Mouse (Mus musculus): ENCODE results near the gene 4930519P11Rik. TPM values are rescaled to one million over a fixed set of nuclear protein-coding genes. Genes with fewer than 3 reads are reported as not detected.

Gene 4930519P11Rik
- not detected for polyA plus RNA-seq (2017; shearing (Covaris generic))

DNA sequence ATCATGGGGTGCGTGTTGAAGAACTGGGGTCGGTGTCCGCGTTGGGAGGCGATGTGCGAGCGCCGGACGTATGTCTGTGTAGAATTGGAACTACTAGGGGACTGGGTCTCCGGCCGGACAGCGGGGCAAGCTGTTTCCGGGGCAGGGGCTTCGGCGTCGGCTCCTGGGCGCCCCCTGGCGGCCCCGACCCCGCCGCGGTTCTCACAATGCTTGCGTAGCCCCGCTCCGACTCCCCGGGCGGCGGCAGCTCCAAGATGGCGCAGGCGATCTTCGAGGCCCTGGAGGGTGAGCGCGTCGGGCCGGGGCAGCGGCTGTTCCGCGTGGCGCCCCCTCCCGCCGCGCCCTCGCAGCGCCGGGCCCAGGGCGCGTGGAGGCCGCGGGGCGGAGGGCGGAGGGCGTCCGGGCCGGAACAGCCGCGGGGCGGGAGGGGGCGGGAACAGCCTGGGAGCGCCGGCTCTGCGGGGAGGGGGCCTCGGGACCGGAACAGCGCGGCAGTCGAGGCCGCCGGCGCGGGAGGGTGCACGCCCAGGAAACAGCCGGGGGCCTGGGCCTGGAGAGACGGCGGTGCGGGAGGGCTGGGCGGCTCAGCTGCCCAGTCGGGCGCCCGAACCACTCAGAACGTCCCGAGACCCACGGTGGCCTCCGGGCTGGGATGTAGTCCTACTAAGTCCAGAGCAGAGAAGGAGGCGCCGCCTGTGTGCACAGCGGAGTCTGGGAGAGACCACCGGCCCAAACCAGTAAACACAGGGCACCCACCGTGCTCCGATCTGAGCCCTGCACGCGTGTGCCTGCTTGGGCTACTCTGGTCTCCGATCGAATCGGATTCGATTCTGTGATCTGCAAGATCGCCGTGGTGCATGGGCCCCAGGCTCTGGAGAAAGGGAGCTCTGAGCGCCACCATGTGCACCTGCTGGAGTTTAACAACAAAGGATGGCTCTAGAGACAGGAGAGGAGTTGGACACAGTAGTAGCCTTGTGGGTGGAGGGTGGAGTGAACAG lies at the start of gene 4930519P11Rik, which contains the start of gene Zfp341:
4930519P11Rik (minus strand) TSS at position 320 of the 998 bp plus-strand sequence.
Zfp341 (plus strand) TSS at position 180 of the 998 bp plus-strand sequence.

DNA sequence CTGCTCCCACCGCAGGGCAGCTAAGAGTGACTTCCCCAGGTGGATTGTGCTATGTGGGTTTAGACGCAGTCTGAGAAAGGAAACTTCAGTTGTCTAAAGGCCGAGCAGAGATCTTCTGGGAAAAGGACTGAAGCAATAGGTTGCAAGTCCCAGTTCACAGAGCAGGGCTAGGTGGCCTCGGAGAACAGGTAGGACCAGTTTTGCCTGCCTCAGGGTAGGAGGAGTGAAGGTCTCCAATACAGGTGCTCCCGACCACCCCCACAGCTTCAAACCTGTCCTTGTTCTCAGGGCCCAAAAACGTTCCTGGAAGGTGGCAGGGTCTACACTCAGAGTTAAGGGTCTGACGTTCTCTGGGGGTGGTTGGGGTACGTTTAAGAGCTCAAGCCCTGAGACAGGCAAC lies 38.1 kb upstream of the 4930519P11Rik start, which contains the start of gene Chmp4b:
Chmp4b (plus strand) TSS at position 343 of the 400 bp plus-strand sequence.

DNA sequence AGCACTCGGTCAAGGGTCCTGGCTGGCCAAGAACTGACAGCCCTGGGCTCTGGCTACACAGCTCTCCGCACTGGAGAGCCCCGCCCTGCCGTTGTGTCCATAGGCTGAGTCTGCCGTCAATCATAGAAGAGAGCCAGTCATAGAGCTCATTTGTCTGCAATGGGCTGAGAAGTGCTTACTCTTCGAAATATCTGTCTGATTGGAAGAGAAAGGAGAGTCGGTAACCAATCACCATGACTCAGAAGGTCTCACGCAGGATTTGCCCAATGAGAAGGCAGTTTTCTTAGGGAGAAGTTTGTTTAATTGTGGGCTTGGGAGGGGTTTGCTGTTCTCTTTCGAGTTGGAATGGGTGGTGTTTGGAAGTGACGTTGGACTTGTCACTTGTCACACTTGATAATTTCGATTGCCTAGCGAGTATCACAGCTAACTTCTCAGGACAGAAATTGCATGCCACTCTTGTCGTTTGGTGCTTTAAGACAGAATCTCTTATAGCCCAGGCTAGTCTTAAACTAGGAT lies 9.5 kb downstream of the 4930519P11Rik start, which contains the start of gene Pxmp4:
Pxmp4 (minus strand) TSS at position 71 of the 516 bp plus-strand sequence.

DNA sequence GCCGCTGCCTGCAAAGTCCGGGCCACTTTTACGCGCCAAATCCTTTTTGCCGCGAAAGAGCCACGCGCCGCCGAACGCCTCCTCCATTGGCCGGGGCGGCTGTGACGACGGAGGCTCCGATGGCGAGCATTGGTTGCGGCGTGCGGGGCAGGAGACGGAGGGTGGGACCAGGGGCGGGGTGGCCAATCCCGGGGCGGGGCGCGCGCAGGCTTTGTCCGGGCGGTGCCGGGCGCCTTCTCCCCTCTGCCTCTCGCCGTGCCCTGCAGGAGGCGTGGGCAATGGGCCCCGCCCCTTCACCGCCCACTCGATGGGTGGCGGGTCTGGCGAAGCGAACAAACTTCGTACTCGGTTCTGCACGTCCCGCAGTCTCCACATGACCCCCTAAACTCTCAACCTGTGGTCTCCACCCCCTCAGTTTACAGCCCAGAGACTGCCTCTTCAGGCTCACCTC lies 43.4 kb downstream of the 4930519P11Rik start, which contains the start of gene E2f1:
E2f1 (minus strand) TSS at position 57 of the 451 bp plus-strand sequence.

Other genes with a start within 250 kb of the 4930519P11Rik start
- gene Cdk5rap1, start 240.4 kb downstream of the 4930519P11Rik start, polyA plus RNA-seq (2017; shearing (Covaris generic)) = 17.7 TPM
- not detected for gene Snta1, start 205.3 kb downstream of the 4930519P11Rik start, polyA plus RNA-seq (2017; shearing (Covaris generic))
- 11.5 TPM for gene Cbfa2t2, start 177.0 kb downstream of the 4930519P11Rik start, polyA plus RNA-seq (2017; shearing (Covaris generic))
- gene 1700003F12Rik, start 66.4 kb downstream of the 4930519P11Rik start, polyA plus RNA-seq (2017; shearing (Covaris generic)) = not detected
- not detected for gene Actl10, start 61.7 kb downstream of the 4930519P11Rik start, polyA plus RNA-seq (2017; shearing (Covaris generic))
- gene Necab3, start 54.5 kb downstream of the 4930519P11Rik start, polyA plus RNA-seq (2017; shearing (Covaris generic)) = 1.1 TPM
- gene E2f1, start 43.5 kb downstream of the 4930519P11Rik start, polyA plus RNA-seq (2017; shearing (Covaris generic)) = 1.9 TPM
- gene Pxmp4, start 9.7 kb downstream of the 4930519P11Rik start, polyA plus RNA-seq (2017; shearing (Covaris generic)) = 25.2 TPM
- 0.56 TPM for gene Zfp341, start 140 bp downstream of the 4930519P11Rik start, polyA plus RNA-seq (2017; shearing (Covaris generic))
- 5.4 TPM for gene Chmp4b, start 38.3 kb upstream of the 4930519P11Rik start, polyA plus RNA-seq (2017; shearing (Covaris generic))
- gene Gm14214, start 156.6 kb upstream of the 4930519P11Rik start, polyA plus RNA-seq (2017; shearing (Covaris generic)) = not detected
- 25.4 TPM for gene Raly, start 177.7 kb upstream of the 4930519P11Rik start, polyA plus RNA-seq (2017; shearing (Covaris generic))
- not detected for gene a, start 178.0 kb upstream of the 4930519P11Rik start, polyA plus RNA-seq (2017; shearing (Covaris generic))

Data from activated CD4-positive, CD25-positive, alpha-beta regulatory T cell, adult 9 weeks (primary cell).